Mouse (Mus musculus): ENCODE data around the gene Ccdc170. TPM values are rescaled to one million over a fixed set of nuclear protein-coding genes. Genes with fewer than 3 reads are reported as not detected.
A peak's percentile ranks its signal among the peaks of the same experiment; 100 is the strongest.
"Not testable (repeated sequence)": the region's sequence is repeated elsewhere in the genome, so short reads cannot be mapped to it uniquely, and the experiment has no call there.

The Ccdc170 gene
- polyA plus RNA-seq, 1 experiment from 2014 or later, result 0.37 TPM

DNA sequence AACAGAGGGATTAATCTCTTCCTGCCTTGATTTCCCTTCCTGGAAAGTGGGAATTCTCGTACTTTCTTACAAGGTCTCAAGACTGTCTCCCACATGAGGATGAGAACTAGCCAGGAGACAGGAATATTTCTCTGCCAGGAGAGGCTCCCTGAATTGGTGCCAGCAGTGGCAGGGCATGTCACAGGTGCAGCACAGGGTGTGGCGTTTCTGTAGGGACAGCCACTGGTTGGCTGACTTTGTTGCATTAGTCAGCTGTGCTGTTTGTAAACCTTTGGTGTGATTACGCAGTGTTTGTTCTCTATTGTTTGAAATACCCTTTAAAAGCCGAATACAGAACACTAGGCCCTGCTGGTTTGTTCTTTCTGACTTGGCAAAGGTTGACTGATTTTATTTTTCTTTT, 117.3 kb downstream of the Ccdc170 start:
- no peak for TF ChIP-seq CTCF (IDR thresholded peaks at IDR 0.05)
- CTCF ChIA-PET, result interaction anchor here (1.0 to 1.2 kb wide), 2 partner anchors 11 to 565 kb away, joined by 3 to 4 read pairs; no protein-coding TSS in a partner anchor
- no peak for DNase-seq (ENCODE audit: low read depth, low spot score)
- no peak for ATAC-seq
- no peaks in the 10 kb centered on the region for H3K27me3 ChIP-seq
- POLR2A ChIA-PET, result no interaction called here
- in situ Hi-C loops (cut with MboI; ENCODE audit: low pct_unique_long_range_greater_than_20kb), result loop anchor here (5.0 kb wide), 1 partner anchor 563 kb away; no protein-coding TSS in a partner anchor

- ATAC-seq (no peak), DNase-seq (ENCODE audit: low read depth, low spot score) (no peak)
- in situ Hi-C loops (cut with MboI; ENCODE audit: low pct_unique_long_range_greater_than_20kb), result loop anchor here (25.0 kb wide), 1 partner anchor 614 kb away; no protein-coding TSS in a partner anchor
- TF ChIP-seq CTCF (IDR thresholded peaks at IDR 0.05), result no peak
- H3K27me3 ChIP-seq, result no peaks in the 10 kb centered on the region
- POLR2A ChIA-PET, result no interaction called here
- CTCF ChIA-PET, result no interaction called here
These were observed 118.6 kb downstream of the Ccdc170 start for GRCm38 (mm10) chr10:4600796-4601474.

GRCm38 (mm10) chr10:4601612-4602011, 119.3 kb downstream of the Ccdc170 start:
- DNase-seq (ENCODE audit: low read depth, low spot score); CTCF ChIA-PET; POLR2A ChIA-PET; H3K27me3 ChIP-seq; ATAC-seq: not testable (repeated sequence)
- in situ Hi-C loops (cut with MboI; ENCODE audit: low pct_unique_long_range_greater_than_20kb), result loop anchor here (25.0 kb wide), 1 partner anchor 614 kb away; no protein-coding TSS in a partner anchor

DNA sequence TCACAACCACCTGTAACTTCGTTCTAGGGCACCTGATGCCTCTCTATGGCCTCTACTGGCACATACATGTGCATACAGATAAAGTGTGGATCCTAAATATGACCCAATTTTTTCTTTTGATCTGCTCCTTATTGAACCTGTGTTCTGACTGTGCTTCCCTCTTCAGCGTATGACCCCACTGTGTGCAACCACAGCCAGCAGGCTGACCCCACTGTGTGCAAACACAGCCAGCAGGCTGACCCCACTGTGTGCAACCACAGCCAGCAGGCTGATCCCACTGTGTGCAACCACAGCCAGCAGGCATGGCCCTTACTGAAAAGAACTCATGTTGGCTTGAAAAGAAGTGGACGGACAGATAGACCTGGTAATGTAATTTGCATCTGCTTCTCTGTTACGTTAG, 120.2 kb downstream of the Ccdc170 start:
- H3K27me3 ChIP-seq, result no peaks in the 10 kb centered on the region
- TF ChIP-seq CTCF (IDR thresholded peaks at IDR 0.05), result no peak
- DNase-seq (ENCODE audit: low read depth, low spot score), result no peak
- CTCF ChIA-PET, result no interaction called here
- in situ Hi-C loops (cut with MboI; ENCODE audit: low pct_unique_long_range_greater_than_20kb), result loop anchor here (25.0 kb wide), 1 partner anchor 615 kb away; no protein-coding TSS in a partner anchor
- no peak for ATAC-seq
- POLR2A ChIA-PET, result no interaction called here

- CTCF ChIA-PET, result no interaction called here
- TF ChIP-seq CTCF (IDR thresholded peaks at IDR 0.05), result no peak
- H3K27me3 ChIP-seq, result no peaks in the 10 kb centered on the region
- ATAC-seq, result no peak
- no peak for DNase-seq (ENCODE audit: low read depth, low spot score)
- in situ Hi-C loops (cut with MboI; ENCODE audit: low pct_unique_long_range_greater_than_20kb), result loop anchor here (25.0 kb wide), 1 partner anchor 617 kb away; no protein-coding TSS in a partner anchor
- POLR2A ChIA-PET, result interaction anchor here (0.6 kb wide), 2 partner anchors 35 to 742 kb away, joined by 3 to 4 read pairs; no protein-coding TSS in a partner anchor
These were observed 122.4 kb downstream of the Ccdc170 start for GRCm38 (mm10) chr10:4604527-4605209.

GRCm38 (mm10) chr10:4610234-4610633, 127.9 kb downstream of the Ccdc170 start:
- POLR2A ChIA-PET, result no interaction called here
- CTCF ChIA-PET, result interaction anchor here (1.2 kb wide), 2 partner anchors 11 to 15 kb away, joined by 3 read pairs; no protein-coding TSS in a partner anchor
- no peak for TF ChIP-seq CTCF (IDR thresholded peaks at IDR 0.05)
- DNase-seq (ENCODE audit: low read depth, low spot score), result no peak
- in situ Hi-C loops (cut with MboI; ENCODE audit: low pct_unique_long_range_greater_than_20kb), result loop anchor here (25.0 kb wide), 1 partner anchor 623 kb away; no protein-coding TSS in a partner anchor
- peak; percentile 60 for ATAC-seq
- H3K27me3 ChIP-seq, result no peaks in the 10 kb centered on the region

DNA sequence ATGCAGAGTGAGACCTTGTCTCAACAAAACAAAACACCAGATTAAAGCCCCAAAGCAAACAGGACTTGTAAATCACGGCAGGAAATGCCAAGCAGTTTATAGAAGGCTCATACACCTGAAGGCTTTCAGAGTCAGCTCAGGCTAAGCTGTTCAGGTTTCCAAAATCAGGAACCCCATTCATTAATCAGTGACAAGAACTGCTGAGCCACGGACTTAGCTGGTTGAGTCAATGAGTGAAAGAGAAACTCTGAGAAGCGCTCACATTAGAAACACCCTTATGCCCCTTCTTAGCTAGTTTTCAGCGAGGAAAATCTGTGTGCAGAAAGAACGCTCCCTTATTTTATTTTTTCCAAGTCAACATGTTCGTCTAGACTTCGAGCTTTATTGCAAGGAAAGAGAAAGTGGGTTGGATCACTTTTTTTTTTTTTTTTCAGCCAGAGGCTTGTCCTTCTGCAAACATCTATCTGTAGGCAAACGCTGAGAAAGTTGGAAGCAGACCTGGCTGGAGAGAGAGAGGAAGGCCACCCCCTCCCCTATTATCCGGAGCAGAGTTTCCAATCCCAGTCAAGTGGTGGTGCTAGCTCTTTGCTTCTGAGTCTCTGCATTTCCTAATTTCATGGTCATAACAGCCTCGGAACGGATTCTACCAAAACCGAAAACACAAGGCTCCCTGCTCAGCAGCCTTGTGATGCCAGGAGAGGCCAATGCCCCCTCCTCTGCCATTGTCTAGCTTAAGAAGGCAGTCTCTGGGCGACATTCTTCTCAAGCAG, 129.3 kb downstream of the Ccdc170 start, which contains the start of gene Esr1:
Gene Esr1 (plus strand): TSS at position 208 of the 770 bp plus-strand sequence.
- in situ Hi-C loops (cut with MboI; ENCODE audit: low pct_unique_long_range_greater_than_20kb), result loop anchor here (25.0 kb wide), 1 partner anchor 624 kb away; no protein-coding TSS in a partner anchor
- no peak for TF ChIP-seq CTCF (IDR thresholded peaks at IDR 0.05)
- ChIA-PET CTCF (interaction anchor here (0.6 to 1.2 kb wide), 5 partner anchors 13 to 550 kb away, joined by 3 read pairs; no protein-coding TSS in a partner anchor), POLR2A (interaction anchor here (0.7 kb wide), 1 partner anchor 271 kb away, joined by 3 read pairs; no protein-coding TSS in a partner anchor)
- no peak for DNase-seq (ENCODE audit: low read depth, low spot score)
- no peaks in the 10 kb centered on the region for H3K27me3 ChIP-seq
- ATAC-seq, result no peak

Other genes with a start within 250 kb of the Ccdc170 start
- 367 TPM for gene Akap12, start 216.1 kb upstream of the Ccdc170 start, polyA plus RNA-seq (2021)
- 19.0 TPM for gene Zbtb2, start 94.4 kb upstream of the Ccdc170 start, polyA plus RNA-seq (2021)
- 39.2 TPM for gene Rmnd1, start 50.1 kb upstream of the Ccdc170 start, polyA plus RNA-seq (2021)
- gene Armt1, start 50.0 kb upstream of the Ccdc170 start, polyA plus RNA-seq (2021), result 26.5 TPM
- 0.18 TPM for gene Esr1, start 129.1 kb downstream of the Ccdc170 start, polyA plus RNA-seq (2021)